Mouse (Mus musculus): ENCODE data around the gene Esrra. TPM values are rescaled to one million over a fixed set of nuclear protein-coding genes. Genes with fewer than 3 reads are reported as not detected.

Esrra gene
- polyA plus RNA-seq, 1 experiment from 2014 or later, result 3.3 TPM

GRCm38 (mm10) chr19:6954046-6954445 lies 32.4 kb upstream of the Esrra start:
- Histone ChIP-seq H3K4me2 (ENCODE audit: low read depth, severe bottlenecking) (0 out of 2 replicates have a peak overlapping the region, but pooled peaks have one; percentile 2), H3K36me3 (ENCODE audit: control insufficient read depth, insufficient read depth, low read length) (peaks cover 5% of the 10 kb centered on the region; the same call in 1 of the 2 replicates), H3K9me3 (ENCODE audit: control insufficient read depth, low read length) (no peaks in the 10 kb centered on the region), H3K9ac (ENCODE audit: low read length) (no peak overlapping the region), H3K4me1 (ENCODE audit: control insufficient read depth, insufficient read depth, low read length) (peaks cover 9% of the 10 kb centered on the region; the same call in 1 of the 2 replicates), H3K27me3 (ENCODE audit: control insufficient read depth, insufficient read depth, low read length) (no peaks in the 10 kb centered on the region), H3K27ac (replicated peaks; ENCODE audit: low read depth, low read length) (no peak overlapping the region), H3K4me3 (ENCODE audit: low read depth, low read length) (no peak overlapping the region)
- DNase-seq (ENCODE audit: low spot score) (peak; percentile 39), ATAC-seq (ENCODE audit: insufficient number of reproducible peaks, low FRiP score, low TSS enrichment, low read depth) (no peak)
- 55% methylated on average over 9 of the region's 9 CpGs for WGBS

DNA sequence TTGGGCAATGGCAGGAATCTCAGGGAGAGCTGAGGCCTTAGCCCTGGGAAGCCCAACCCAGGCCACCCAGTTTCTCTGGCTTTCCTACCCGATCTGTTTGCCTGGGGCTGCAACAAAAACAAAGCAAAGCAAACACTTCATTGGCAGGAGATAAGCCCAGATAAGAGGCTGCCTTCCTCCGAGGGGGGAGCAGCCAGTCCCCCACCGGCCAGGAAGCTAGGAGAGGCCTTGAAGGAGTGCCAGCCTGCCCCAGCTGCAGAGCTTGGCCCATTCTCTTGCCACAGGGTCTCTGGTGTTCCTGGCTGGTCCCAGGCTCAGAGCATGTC lies 31.1 kb upstream of the Esrra start:
- peaks cover 9% of the 10 kb centered on the region; the same call in 1 of the 2 replicates for H3K4me1 ChIP-seq (ENCODE audit: control insufficient read depth, insufficient read depth, low read length)
- DNase-seq (ENCODE audit: low spot score) (no peak), ATAC-seq (ENCODE audit: insufficient number of reproducible peaks, low FRiP score, low TSS enrichment, low read depth) (no peak)
- no peaks in the 10 kb centered on the region for H3K27me3 ChIP-seq (ENCODE audit: control insufficient read depth, insufficient read depth, low read length)
- H3K36me3 ChIP-seq (ENCODE audit: control insufficient read depth, insufficient read depth, low read length), result peaks cover 5% of the 10 kb centered on the region; the same call in 1 of the 2 replicates
- no peak overlapping the region; the same call in 1 of the 2 replicates for H3K27ac ChIP-seq (replicated peaks; ENCODE audit: low read depth, low read length)
- 11% methylated on average over 3 of the region's 3 CpGs for WGBS
- peak overlapping the region; percentile 63; the same call in 1 of the 2 replicates for H3K4me3 ChIP-seq (ENCODE audit: low read depth, low read length)
- no peak overlapping the region; the same call in 1 of the 2 replicates for H3K9ac ChIP-seq (ENCODE audit: low read length)
- peak overlapping the region; percentile 79 for H3K4me2 ChIP-seq (ENCODE audit: low read depth, severe bottlenecking)
- no peaks in the 10 kb centered on the region for H3K9me3 ChIP-seq (ENCODE audit: control insufficient read depth, low read length)

- Histone ChIP-seq H3K4me3 (ENCODE audit: low read depth, low read length) (peak overlapping the region; percentile 63), H3K27ac (replicated peaks; ENCODE audit: low read depth, low read length) (peak overlapping the region; percentile 90), H3K36me3 (ENCODE audit: control insufficient read depth, insufficient read depth, low read length) (peaks cover 5% of the 10 kb centered on the region; the same call in 1 of the 2 replicates), H3K9me3 (ENCODE audit: control insufficient read depth, low read length) (no peaks in the 10 kb centered on the region), H3K9ac (ENCODE audit: low read length) (peak overlapping the region; percentile 84), H3K27me3 (ENCODE audit: control insufficient read depth, insufficient read depth, low read length) (no peaks in the 10 kb centered on the region), H3K4me2 (ENCODE audit: low read depth, severe bottlenecking) (peak overlapping the region; percentile 79), H3K4me1 (ENCODE audit: control insufficient read depth, insufficient read depth, low read length) (peaks cover 9% of the 10 kb centered on the region; the same call in 1 of the 2 replicates)
- 3% methylated on average over 31 of the region's 31 CpGs for WGBS
- ATAC-seq (ENCODE audit: insufficient number of reproducible peaks, low FRiP score, low TSS enrichment, low read depth) (0 out of 2 replicates have a peak, but pooled peaks have one; percentile 4), DNase-seq (ENCODE audit: low spot score) (peak; percentile 66)
These were observed 30.5 kb upstream of the Esrra start for GRCm38 (mm10) chr19:6951994-6952711.

GRCm38 (mm10) chr19:6951381-6951968 lies 29.9 kb upstream of the Esrra start:
- peak overlapping the region; percentile 79 for H3K4me2 ChIP-seq (ENCODE audit: low read depth, severe bottlenecking)
- peak; percentile 89 for DNase-seq (ENCODE audit: low spot score)
- peak overlapping the region; percentile 63 for H3K4me3 ChIP-seq (ENCODE audit: low read depth, low read length)
- H3K27me3 ChIP-seq (ENCODE audit: control insufficient read depth, insufficient read depth, low read length), result no peaks in the 10 kb centered on the region
- H3K27ac ChIP-seq (replicated peaks; ENCODE audit: low read depth, low read length), result peak overlapping the region; percentile 90
- peak; percentile 75 for ATAC-seq (ENCODE audit: insufficient number of reproducible peaks, low FRiP score, low TSS enrichment, low read depth)
- H3K36me3 ChIP-seq (ENCODE audit: control insufficient read depth, insufficient read depth, low read length), result peaks cover 5% of the 10 kb centered on the region; the same call in 1 of the 2 replicates
- H3K4me1 ChIP-seq (ENCODE audit: control insufficient read depth, insufficient read depth, low read length), result peaks cover 9% of the 10 kb centered on the region; the same call in 1 of the 2 replicates
- WGBS, result under 1% methylated on average over 35 of the region's 35 CpGs
- H3K9me3 ChIP-seq (ENCODE audit: control insufficient read depth, low read length), result no peaks in the 10 kb centered on the region
- H3K9ac ChIP-seq (ENCODE audit: low read length), result peak overlapping the region; percentile 84

DNA sequence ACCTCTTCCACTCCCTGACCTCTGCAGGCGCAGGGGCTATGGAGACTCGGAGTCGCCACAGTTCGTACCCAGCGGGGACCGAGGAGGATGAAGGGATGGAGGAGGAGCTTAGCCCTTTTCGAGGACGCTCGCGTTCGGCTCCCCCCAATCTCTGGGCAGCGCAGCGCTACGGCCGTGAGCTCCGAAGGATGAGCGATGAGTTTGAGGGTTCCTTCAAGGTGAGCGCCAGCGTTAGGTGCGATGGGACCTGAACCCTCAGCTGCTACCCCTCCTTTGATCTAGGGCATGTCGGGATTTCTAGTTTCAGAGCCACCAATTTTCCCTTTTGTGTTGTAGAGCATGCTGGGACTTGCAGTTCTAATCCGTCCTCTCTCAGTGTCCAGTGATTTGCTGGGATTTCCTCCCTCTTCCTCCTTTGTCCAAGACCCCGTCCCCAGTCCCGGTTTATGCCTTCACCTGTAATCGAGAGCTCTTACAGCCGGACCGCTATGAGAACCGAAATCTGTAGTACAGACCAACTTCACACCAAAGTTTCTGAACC lies 29.1 kb upstream of the Esrra start:
- Histone ChIP-seq H3K4me3 (ENCODE audit: low read depth, low read length) (peak overlapping the region; percentile 63), H3K36me3 (ENCODE audit: control insufficient read depth, insufficient read depth, low read length) (peaks cover 5% of the 10 kb centered on the region; the same call in 1 of the 2 replicates), H3K4me2 (ENCODE audit: low read depth, severe bottlenecking) (peak overlapping the region; percentile 79), H3K9me3 (ENCODE audit: control insufficient read depth, low read length) (no peaks in the 10 kb centered on the region), H3K9ac (ENCODE audit: low read length) (peak overlapping the region; percentile 84), H3K27ac (replicated peaks; ENCODE audit: low read depth, low read length) (peak overlapping the region; percentile 90), H3K4me1 (ENCODE audit: control insufficient read depth, insufficient read depth, low read length) (peaks cover 9% of the 10 kb centered on the region; the same call in 1 of the 2 replicates), H3K27me3 (ENCODE audit: control insufficient read depth, insufficient read depth, low read length) (no peaks in the 10 kb centered on the region)
- DNase-seq (ENCODE audit: low spot score) (peak; percentile 75), ATAC-seq (ENCODE audit: insufficient number of reproducible peaks, low FRiP score, low TSS enrichment, low read depth) (peak; percentile 15; the same call in 1 of the 2 replicates)
- under 1% methylated on average over 28 of the region's 28 CpGs for WGBS

DNA sequence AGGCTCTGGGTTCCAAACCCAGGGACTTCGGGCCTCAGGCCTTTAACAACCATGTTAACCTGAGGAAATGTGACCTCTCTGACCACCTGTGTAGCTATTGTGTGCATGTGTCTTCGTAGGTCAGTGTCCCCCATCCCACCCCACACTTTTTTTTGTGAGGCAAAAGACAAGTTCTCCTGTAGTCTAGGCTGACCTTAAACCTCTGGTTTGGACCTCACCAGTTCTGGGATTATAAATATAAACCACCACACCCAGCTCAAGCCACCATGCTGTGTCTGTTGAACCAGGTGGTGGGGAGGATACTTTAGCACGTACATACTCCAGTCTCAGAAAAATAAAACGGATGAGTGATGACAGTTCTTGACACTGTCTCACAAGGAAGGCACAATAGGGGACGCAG lies 28.3 kb upstream of the Esrra start:
- H3K9me3 ChIP-seq (ENCODE audit: control insufficient read depth, low read length), result no peaks in the 10 kb centered on the region
- peaks cover 3% of the 10 kb centered on the region; the same call in 1 of the 2 replicates for H3K36me3 ChIP-seq (ENCODE audit: control insufficient read depth, insufficient read depth, low read length)
- DNase-seq (ENCODE audit: low spot score) (no peak), ATAC-seq (ENCODE audit: insufficient number of reproducible peaks, low FRiP score, low TSS enrichment, low read depth) (no peak)
- 74% methylated on average over 5 of the region's 5 CpGs for WGBS
- H3K27ac ChIP-seq (replicated peaks; ENCODE audit: low read depth, low read length), result no peak overlapping the region
- H3K4me1 ChIP-seq (ENCODE audit: control insufficient read depth, insufficient read depth, low read length), result peaks cover 9% of the 10 kb centered on the region; the same call in 1 of the 2 replicates
- H3K4me3 ChIP-seq (ENCODE audit: low read depth, low read length), result 0 out of 2 replicates have a peak overlapping the region, but pooled peaks have one; percentile 63
- H3K4me2 ChIP-seq (ENCODE audit: low read depth, severe bottlenecking), result peak overlapping the region; percentile 79
- no peaks in the 10 kb centered on the region for H3K27me3 ChIP-seq (ENCODE audit: control insufficient read depth, insufficient read depth, low read length)
- no peak overlapping the region for H3K9ac ChIP-seq (ENCODE audit: low read length)

- H3K27ac ChIP-seq (replicated peaks; ENCODE audit: low read depth, low read length), result no peak overlapping the region
These were observed 27.9 kb upstream of the Esrra start for GRCm38 (mm10) chr19:6949532-6949931.

GRCm38 (mm10) chr19:6948186-6948585 lies 26.6 kb upstream of the Esrra start:
- DNase-seq (ENCODE audit: low spot score), result no peak
- Histone ChIP-seq H3K27ac (replicated peaks; ENCODE audit: low read depth, low read length) (no peak overlapping the region), H3K9me3 (ENCODE audit: control insufficient read depth, low read length) (no peaks in the 10 kb centered on the region), H3K36me3 (ENCODE audit: control insufficient read depth, insufficient read depth, low read length) (no peaks in the 10 kb centered on the region), H3K4me3 (ENCODE audit: low read depth, low read length) (no peak overlapping the region), H3K4me2 (ENCODE audit: low read depth, severe bottlenecking) (no peak overlapping the region), H3K27me3 (ENCODE audit: control insufficient read depth, insufficient read depth, low read length) (no peaks in the 10 kb centered on the region), H3K4me1 (ENCODE audit: control insufficient read depth, insufficient read depth, low read length) (peaks cover 9% of the 10 kb centered on the region; the same call in 1 of the 2 replicates), H3K9ac (ENCODE audit: low read length) (no peak overlapping the region)
- no peak for ATAC-seq (ENCODE audit: insufficient number of reproducible peaks, low FRiP score, low TSS enrichment, low read depth)
- 88% methylated on average over 4 of the region's 4 CpGs for WGBS

More at GRCm38 (mm10) chr19:6949532-6949931, 27.9 kb upstream of the Esrra start:
- WGBS, result 94% methylated on average over 5 of the region's 5 CpGs
- ATAC-seq (ENCODE audit: insufficient number of reproducible peaks, low FRiP score, low TSS enrichment, low read depth) (no peak), DNase-seq (ENCODE audit: low spot score) (no peak)
- no peaks in the 10 kb centered on the region for H3K27me3 ChIP-seq (ENCODE audit: control insufficient read depth, insufficient read depth, low read length)
- no peaks in the 10 kb centered on the region for H3K9me3 ChIP-seq (ENCODE audit: control insufficient read depth, low read length)
- H3K4me3 ChIP-seq (ENCODE audit: low read depth, low read length), result no peak overlapping the region
- no peak overlapping the region for H3K4me2 ChIP-seq (ENCODE audit: low read depth, severe bottlenecking)
- H3K9ac ChIP-seq (ENCODE audit: low read length), result no peak overlapping the region
- peaks cover 9% of the 10 kb centered on the region; the same call in 1 of the 2 replicates for H3K4me1 ChIP-seq (ENCODE audit: control insufficient read depth, insufficient read depth, low read length)
- no peaks in the 10 kb centered on the region for H3K36me3 ChIP-seq (ENCODE audit: control insufficient read depth, insufficient read depth, low read length)

Data from limb, embryonic 11.5 days (tissue).